Mouse (Mus musculus) erythroid progenitor cell, adult 5-6 weeks (primary cell): ENCODE measurements at regions not wholly inside any gene's neighbourhood (a gene's known extent, or its start where the extent isn't known, plus 50 kb on each side); places are given as distances from the start of the nearest gene placed in this dataset.

Source experiments
- ATAC-seq: replicated peaks from 2 replicates; pipeline ENCODE4 v1.8.0; 2016; ENCODE audit warnings: moderate number of reproducible peaks, mild to moderate bottlenecking, moderate TSS enrichment, inconsistent platforms; ENCODE audit not compliant: poor library complexity, low FRiP score, severe bottlenecking

- ATAC-seq: no peak
Observed at GRCm38 (mm10) chr3:148233616-148234015, 756.7 kb downstream of the Adgrl2 start.

GRCm38 (mm10) chr3:148229192-148229591 is 761.2 kb downstream of the Adgrl2 start:
- no peak for ATAC-seq

- no peak for ATAC-seq
Observed at GRCm38 (mm10) chr3:148228002-148228707, 762.2 kb downstream of the Adgrl2 start.

- ATAC-seq: no peak
Observed at GRCm38 (mm10) chr3:148220826-148221225, 769.5 kb downstream of the Adgrl2 start.

- ATAC-seq: no peak
Observed at GRCm38 (mm10) chr3:148220024-148220590, 770.2 kb downstream of the Adgrl2 start.

- no peak for ATAC-seq
Observed at GRCm38 (mm10) chr3:148202148-148202547, 788.2 kb downstream of the Adgrl2 start.

- ATAC-seq: no peak
Observed at GRCm38 (mm10) chr3:148186704-148187103, 803.7 kb downstream of the Adgrl2 start.

GRCm38 (mm10) chr3:148167556-148167955 is 822.8 kb downstream of the Adgrl2 start:
- no peak for ATAC-seq

- no peak for ATAC-seq
Observed at GRCm38 (mm10) chr3:148159059-148159458, 831.3 kb downstream of the Adgrl2 start.

- no peak for ATAC-seq
Observed at GRCm38 (mm10) chr3:148158533-148158932, 831.8 kb downstream of the Adgrl2 start.

- no peak for ATAC-seq
Observed at GRCm38 (mm10) chr3:148143776-148144175, 846.6 kb downstream of the Adgrl2 start.

GRCm38 (mm10) chr3:148136791-148137251 is 853.5 kb downstream of the Adgrl2 start:
- ATAC-seq: no peak

- no peak for ATAC-seq
Observed at GRCm38 (mm10) chr3:148134646-148135045, 855.7 kb downstream of the Adgrl2 start.

GRCm38 (mm10) chr3:148115576-148115975 is 874.8 kb downstream of the Adgrl2 start:
- no peak for ATAC-seq

GRCm38 (mm10) chr3:148112204-148112603 is 878.2 kb downstream of the Adgrl2 start:
- ATAC-seq: no peak

- no peak for ATAC-seq
Observed at GRCm38 (mm10) chr3:148107031-148107430, 883.3 kb downstream of the Adgrl2 start.

- ATAC-seq: no peak
Observed at GRCm38 (mm10) chr3:148093930-148094329, 896.4 kb downstream of the Adgrl2 start.

GRCm38 (mm10) chr3:148075841-148076240 is 914.5 kb downstream of the Adgrl2 start:
- ATAC-seq: no peak

GRCm38 (mm10) chr3:148066701-148067100 is 923.7 kb downstream of the Adgrl2 start:
- ATAC-seq: no peak

GRCm38 (mm10) chr3:148056074-148056473 is 934.3 kb downstream of the Adgrl2 start:
- ATAC-seq: no peak

GRCm38 (mm10) chr3:148052516-148052915 is 937.8 kb downstream of the Adgrl2 start:
- ATAC-seq: no peak

- no peak for ATAC-seq
Observed at GRCm38 (mm10) chr3:148048247-148048646, 942.1 kb downstream of the Adgrl2 start.
